Mouse (Mus musculus): ENCODE results near the gene Fbxo33. TPM values are rescaled to one million over a fixed set of nuclear protein-coding genes. Genes with fewer than 3 reads are reported as not detected.
A peak's percentile ranks its signal among the peaks of the same experiment; 100 is the strongest.

Fbxo33 gene
- total RNA-seq, 2 experiments from 2014 or later = 55.9 to 61.1 TPM

DNA sequence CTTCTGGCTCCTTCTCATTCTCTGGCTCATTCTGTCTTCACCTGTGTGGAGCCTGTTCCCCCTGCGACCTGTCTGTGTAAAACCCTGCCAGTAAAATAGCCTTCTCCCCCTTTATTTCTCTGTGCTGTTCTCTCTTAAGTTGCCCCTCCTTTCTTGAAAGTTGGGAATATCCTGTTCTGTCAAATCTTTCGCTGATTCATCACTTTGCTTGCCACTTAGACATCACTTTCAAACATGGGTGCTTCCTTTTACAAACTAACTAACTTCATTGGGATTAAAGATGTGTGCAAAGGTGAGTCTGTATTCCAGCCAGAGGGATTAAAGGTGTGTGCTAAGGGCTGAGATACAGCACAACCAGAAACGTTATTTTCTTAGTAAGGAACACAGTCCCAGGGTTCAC is 25.9 kb downstream of the Fbxo33 start:
- no peak for TF ChIP-seq CTCF (conservative IDR thresholded peaks at IDR 0.05)
- no peak for DNase-seq (ENCODE audit: low spot score in 2 of 2)
- Histone ChIP-seq H3K27ac (no peak overlapping the region), H3K4me3 (no peak overlapping the region)

DNA sequence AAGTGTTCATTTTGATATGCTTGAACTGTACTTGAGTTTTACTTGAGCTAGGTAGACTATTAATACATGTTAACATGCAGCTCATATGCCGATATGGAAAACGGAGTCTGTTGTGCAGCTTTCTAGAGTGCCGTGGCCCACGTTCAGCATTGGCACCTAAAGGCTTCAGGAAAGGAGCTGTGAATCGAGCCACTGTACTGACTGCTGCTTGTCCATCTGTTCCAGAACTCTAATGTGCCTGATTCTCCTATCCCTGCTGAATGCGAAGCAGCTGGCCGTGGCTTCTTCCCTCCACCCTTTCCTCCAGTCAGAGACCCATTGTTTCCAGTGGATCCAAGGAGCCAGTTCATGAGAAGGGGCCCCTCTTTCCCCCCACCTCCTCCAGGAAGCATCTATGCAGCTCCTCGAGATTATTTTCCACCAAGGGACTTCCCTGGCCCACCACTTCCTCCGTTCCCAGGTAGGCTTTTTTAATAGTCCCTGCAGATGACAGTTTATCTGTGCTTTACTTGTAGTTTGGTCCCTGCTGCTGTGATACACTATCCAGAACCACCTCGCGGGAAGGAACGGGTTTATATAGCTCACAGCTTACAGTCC is 31.3 kb downstream of the Fbxo33 start:
- DNase-seq (ENCODE audit: low spot score in 2 of 2) = peak; percentile 24 to 29
- TF ChIP-seq CTCF (conservative IDR thresholded peaks at IDR 0.05) = no peak
- H3K27ac ChIP-seq = peak overlapping the region; percentile 55; the same call in 1 of the 2 replicates
- H3K4me3 ChIP-seq = no peak overlapping the region

DNA sequence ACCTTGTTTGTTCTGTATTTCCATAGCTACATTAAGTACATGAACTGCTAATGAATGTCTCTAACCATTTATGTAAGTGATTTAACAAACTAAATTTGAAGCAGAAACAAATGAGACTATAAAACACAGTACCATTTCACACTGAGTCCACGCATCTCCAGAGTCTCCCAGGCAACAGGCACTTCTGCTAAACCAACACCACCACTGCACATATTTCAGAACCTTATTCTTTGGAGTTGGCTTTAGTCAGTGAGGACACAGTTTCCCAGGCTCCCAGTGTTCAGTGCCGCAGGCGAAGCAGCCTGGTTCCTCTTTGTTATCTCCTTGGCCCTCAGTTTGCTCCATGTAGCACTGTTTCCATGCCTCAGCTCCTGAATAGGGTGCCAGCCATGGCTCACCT is 41.7 kb downstream of the Fbxo33 start:
- Histone ChIP-seq H3K4me3 (no peak overlapping the region), H3K27ac (peak overlapping the region; percentile 81)
- TF ChIP-seq CTCF (conservative IDR thresholded peaks at IDR 0.05) = no peak
- DNase-seq (ENCODE audit: low spot score in 2 of 2) = peak in 1 of 2 experiments; percentile 37

DNA sequence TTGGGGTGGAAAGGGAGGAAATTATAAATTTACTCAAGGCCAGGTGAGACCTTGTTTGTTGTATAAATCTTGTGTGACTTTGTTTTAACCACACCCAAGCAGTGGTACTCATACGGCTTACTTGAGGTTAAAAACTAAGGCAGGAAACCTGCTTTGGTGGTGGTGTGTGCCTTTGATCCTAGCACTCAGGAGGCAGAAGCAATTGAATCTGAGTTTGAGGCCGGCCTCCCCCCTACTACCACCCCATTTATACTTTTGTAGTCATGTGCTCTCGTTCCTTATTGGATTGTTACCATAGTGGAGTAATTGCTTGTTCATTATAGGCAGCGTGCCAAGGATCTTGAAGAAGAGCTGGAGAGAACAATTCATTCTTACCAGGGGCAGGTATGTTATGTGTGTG is 49.6 kb downstream of the Fbxo33 start:
- DNase-seq (ENCODE audit: low spot score in 2 of 2) = no peak
- H3K27ac ChIP-seq = no peak overlapping the region
- TF ChIP-seq CTCF (conservative IDR thresholded peaks at IDR 0.05) = no peak
- H3K4me3 ChIP-seq = no peak overlapping the region

DNA sequence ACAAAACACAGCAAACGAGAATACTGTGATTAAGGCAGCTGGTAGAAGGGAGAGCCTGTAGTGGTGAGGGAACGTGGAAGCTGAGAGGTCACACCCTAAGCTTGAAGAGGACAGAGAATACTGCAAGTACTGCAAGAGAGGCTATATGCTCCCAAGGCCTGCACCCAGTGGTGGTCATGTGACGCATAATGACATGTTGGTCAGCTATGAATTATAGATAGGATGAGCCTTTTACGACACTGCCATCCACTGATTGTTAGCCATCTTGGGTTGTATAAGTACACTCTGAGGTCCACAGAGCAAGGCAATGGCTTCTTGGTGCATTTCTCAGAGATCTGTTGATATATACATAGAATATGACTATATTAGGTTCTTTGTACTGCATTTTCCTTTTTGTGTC is 53.0 kb downstream of the Fbxo33 start:
- no peak overlapping the region for H3K4me3 ChIP-seq
- DNase-seq (ENCODE audit: low spot score in 2 of 2) = no peak
- TF ChIP-seq CTCF (conservative IDR thresholded peaks at IDR 0.05) = no peak
- no peak overlapping the region for H3K27ac ChIP-seq

DNA sequence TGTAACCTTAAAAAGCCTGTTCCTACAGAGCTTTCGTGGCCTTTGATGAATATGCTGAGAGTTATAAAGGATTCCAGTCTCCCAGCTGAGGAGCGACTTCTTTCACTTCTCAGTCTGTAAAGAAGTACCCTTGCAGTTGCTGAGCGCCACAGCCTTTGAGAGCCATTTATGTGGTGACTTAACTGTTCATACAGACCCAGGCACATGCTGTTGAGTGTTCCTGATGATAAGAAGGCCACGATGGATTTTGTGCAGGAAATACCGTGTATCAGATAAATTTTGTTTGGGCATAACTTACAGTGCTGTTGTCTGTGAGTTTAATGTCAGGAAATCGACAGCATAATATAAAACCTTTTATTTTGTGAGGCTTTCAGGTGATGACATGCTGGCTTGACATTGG is 55.0 kb downstream of the Fbxo33 start:
- no peak for TF ChIP-seq CTCF (conservative IDR thresholded peaks at IDR 0.05)
- DNase-seq (ENCODE audit: low spot score in 2 of 2) = no peak
- Histone ChIP-seq H3K27ac (no peak overlapping the region), H3K4me3 (no peak overlapping the region)

DNA sequence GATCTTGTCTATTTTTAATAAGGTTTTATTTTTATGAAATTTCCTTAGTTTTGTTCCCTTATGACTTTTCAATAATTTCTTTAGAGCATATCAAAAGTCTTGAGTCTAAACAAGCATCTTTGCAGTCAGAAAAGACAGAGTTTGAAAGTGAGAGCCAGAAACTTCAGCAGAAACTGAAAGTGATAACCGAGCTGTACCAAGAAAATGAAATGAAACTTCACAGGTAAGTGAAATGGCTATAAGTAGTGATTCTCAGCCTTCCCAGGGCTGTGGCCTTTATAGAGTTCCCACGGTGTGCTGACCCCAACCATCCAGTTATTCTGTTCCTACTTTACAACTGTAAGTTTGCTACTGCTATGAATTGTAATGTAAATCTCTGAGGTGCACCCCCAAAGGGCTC is 56.7 kb downstream of the Fbxo33 start:
- no peak overlapping the region for H3K27ac ChIP-seq
- TF ChIP-seq CTCF (conservative IDR thresholded peaks at IDR 0.05) = no peak
- DNase-seq (ENCODE audit: low spot score in 2 of 2) = no peak
- H3K4me3 ChIP-seq = no peak overlapping the region

DNA sequence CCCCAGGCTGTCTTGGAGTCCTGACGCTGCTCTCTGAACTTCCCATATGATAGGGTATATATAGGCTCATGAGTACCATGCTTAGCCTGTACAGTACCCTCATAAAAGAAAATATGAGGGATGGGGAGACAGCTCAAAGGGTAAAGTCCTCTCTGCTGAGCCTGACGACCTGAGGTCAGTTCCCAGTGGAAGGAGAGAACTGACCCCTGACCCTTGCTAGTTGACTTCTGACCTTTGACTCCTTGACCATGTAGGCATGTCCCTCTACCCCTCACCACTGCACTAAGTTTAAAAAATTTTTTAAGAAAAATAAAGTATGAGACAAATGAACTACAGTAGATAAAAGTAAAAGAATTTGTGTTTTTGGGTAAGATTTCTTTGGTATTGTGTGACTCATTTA is 58.4 kb downstream of the Fbxo33 start:
- no peak overlapping the region for H3K4me3 ChIP-seq
- no peak for DNase-seq (ENCODE audit: low spot score in 2 of 2)
- no peak for TF ChIP-seq CTCF (conservative IDR thresholded peaks at IDR 0.05)

More for the DNA sequence above, 58.4 kb downstream of the Fbxo33 start:
- H3K27ac ChIP-seq = no peak overlapping the region

Small RNAs within 50 kb of the gene (microRNA-seq; reads per million reads assigned to microRNA genes)
- gene Gm27284 = 0 reads per million in 2 experiments

Other genes starting within 250 kb of the Fbxo33 start
- 10 to 100 TPM; 96.2 to 97.7 TPM for gene Sec23a, start 207.7 kb downstream of the Fbxo33 start, total RNA-seq (2021)
- gene Gemin2, start 206.3 kb downstream of the Fbxo33 start, total RNA-seq (2021) = 10 to 100 TPM in 1 of 2 experiments, 1 to 10 TPM in 1; 9.2 to 10.9 TPM
- gene Trappc6b, start 158.3 kb downstream of the Fbxo33 start, total RNA-seq (2021) = 100 to 1,000 TPM; 104 to 108 TPM
- gene Pnn, start 152.8 kb downstream of the Fbxo33 start, total RNA-seq (2021) = 10 to 100 TPM; 58.7 to 78.3 TPM
- 10 to 100 TPM; 47.3 to 52.6 TPM for gene Mia2, start 123.9 kb downstream of the Fbxo33 start, total RNA-seq (2021)

All from layer of hippocampus, adult 2 months (tissue).